Mouse (Mus musculus): ENCODE measurements around the gene Acot11. TPM values are rescaled to one million over a fixed set of nuclear protein-coding genes. Genes with fewer than 3 reads are reported as not detected.
"Not testable (repeated sequence)": the region's sequence is repeated elsewhere in the genome, so short reads cannot be mapped to it uniquely, and the experiment has no call there.

Gene Acot11
- polyA plus RNA-seq, 1 experiment from 2014 or later: 1.9 TPM

- no peak for ATAC-seq (ENCODE audit: insufficient number of reproducible peaks, insufficient read depth, low FRiP score, low TSS enrichment)
- H3K4me3 ChIP-seq: no peak overlapping the region
- H3K9ac ChIP-seq: no peak overlapping the region
- no peak overlapping the region for H3K27ac ChIP-seq
- peaks cover 44% of the 10 kb centered on the region for H3K4me1 ChIP-seq
- no peaks in the 10 kb centered on the region for H3K36me3 ChIP-seq
- no peaks in the 10 kb centered on the region for H3K27me3 ChIP-seq
- H3K4me2 ChIP-seq (replicated peaks): no peak overlapping the region
- WGBS: 63% methylated on average over 9 of the region's 9 CpGs
- no peaks in the 10 kb centered on the region for H3K9me3 ChIP-seq
Measured at GRCm38 (mm10) chr4:106789705-106790104, 15.1 kb downstream of the Acot11 start.

GRCm38 (mm10) chr4:106788627-106789026 lies 16.2 kb downstream of the Acot11 start:
- H3K9me3 ChIP-seq: no peaks in the 10 kb centered on the region
- no peak for ATAC-seq (ENCODE audit: insufficient number of reproducible peaks, insufficient read depth, low FRiP score, low TSS enrichment)
- no peaks in the 10 kb centered on the region for H3K36me3 ChIP-seq
- 79% methylated on average over 11 of the region's 11 CpGs for WGBS
- H3K4me1 ChIP-seq: peaks cover 52% of the 10 kb centered on the region
- H3K4me3 ChIP-seq: no peak overlapping the region
- no peak overlapping the region for H3K9ac ChIP-seq
- H3K27me3 ChIP-seq: no peaks in the 10 kb centered on the region
- no peak overlapping the region for H3K27ac ChIP-seq
- no peak overlapping the region for H3K4me2 ChIP-seq (replicated peaks)

GRCm38 (mm10) chr4:106787830-106788229 lies 17.0 kb downstream of the Acot11 start:
- Histone ChIP-seq H3K27me3 (no peaks in the 10 kb centered on the region), H3K36me3 (no peaks in the 10 kb centered on the region), H3K4me2 (replicated peaks) (no peak overlapping the region), H3K4me3 (no peak overlapping the region), H3K9me3 (no peaks in the 10 kb centered on the region), H3K27ac (peak overlapping the region; percentile 94; the same call in 1 of the 2 replicates), H3K9ac (no peak overlapping the region), H3K4me1 (peaks cover 60% of the 10 kb centered on the region)
- 50% methylated on average over 7 of the region's 7 CpGs for WGBS
- ATAC-seq (ENCODE audit: insufficient number of reproducible peaks, insufficient read depth, low FRiP score, low TSS enrichment): no peak

GRCm38 (mm10) chr4:106785753-106786540 lies 18.9 kb downstream of the Acot11 start:
- Histone ChIP-seq H3K4me3 (no peak overlapping the region), H3K36me3 (no peaks in the 10 kb centered on the region), H3K27me3 (no peaks in the 10 kb centered on the region), H3K9me3 (no peaks in the 10 kb centered on the region), H3K9ac (peak overlapping the region; percentile 44; the same call in 1 of the 2 replicates), H3K27ac (peak overlapping the region; percentile 94), H3K4me1 (peaks cover 63% of the 10 kb centered on the region), H3K4me2 (replicated peaks) (no peak overlapping the region)
- WGBS: 22% methylated on average over 3 of the region's 5 CpGs
- ATAC-seq (ENCODE audit: insufficient number of reproducible peaks, insufficient read depth, low FRiP score, low TSS enrichment): peak; percentile 80

- ATAC-seq (ENCODE audit: insufficient number of reproducible peaks, insufficient read depth, low FRiP score, low TSS enrichment): no peak
- WGBS: 61% methylated on average over 7 of the region's 7 CpGs
Measured at GRCm38 (mm10) chr4:106785345-106785744, 19.5 kb downstream of the Acot11 start.

GRCm38 (mm10) chr4:106784806-106785205 lies 20.0 kb downstream of the Acot11 start:
- peak overlapping the region; percentile 94; the same call in 1 of the 2 replicates for H3K27ac ChIP-seq
- H3K36me3 ChIP-seq: no peaks in the 10 kb centered on the region
- ATAC-seq (ENCODE audit: insufficient number of reproducible peaks, insufficient read depth, low FRiP score, low TSS enrichment): no peak
- no peaks in the 10 kb centered on the region for H3K27me3 ChIP-seq
- no peak overlapping the region for H3K9ac ChIP-seq
- H3K4me1 ChIP-seq: peaks cover 69% of the 10 kb centered on the region
- H3K9me3 ChIP-seq: no peaks in the 10 kb centered on the region
- 91% methylated on average over 7 of the region's 7 CpGs for WGBS
- H3K4me2 ChIP-seq (replicated peaks): no peak overlapping the region
- no peak overlapping the region for H3K4me3 ChIP-seq

More at GRCm38 (mm10) chr4:106785345-106785744, 19.5 kb downstream of the Acot11 start:
- H3K4me1 ChIP-seq: peaks cover 67% of the 10 kb centered on the region
- no peaks in the 10 kb centered on the region for H3K9me3 ChIP-seq
- H3K27me3 ChIP-seq: no peaks in the 10 kb centered on the region
- H3K4me3 ChIP-seq: no peak overlapping the region
- H3K27ac ChIP-seq: peak overlapping the region; percentile 94
- H3K4me2 ChIP-seq (replicated peaks): no peak overlapping the region
- H3K36me3 ChIP-seq: no peaks in the 10 kb centered on the region
- H3K9ac ChIP-seq: no peak overlapping the region

- WGBS: 54% methylated on average over 10 of the region's 10 CpGs
Measured at GRCm38 (mm10) chr4:106783137-106783536, 21.7 kb downstream of the Acot11 start.

GRCm38 (mm10) chr4:106780045-106780444 lies 24.8 kb downstream of the Acot11 start:
- no peak overlapping the region; the same call in 1 of the 2 replicates for H3K27ac ChIP-seq

More at GRCm38 (mm10) chr4:106783137-106783536, 21.7 kb downstream of the Acot11 start:
- Histone ChIP-seq H3K36me3 (no peaks in the 10 kb centered on the region), H3K27ac (peak overlapping the region; percentile 4; the same call in 1 of the 2 replicates), H3K27me3 (no peaks in the 10 kb centered on the region), H3K4me3 (no peak overlapping the region), H3K4me2 (replicated peaks) (no peak overlapping the region), H3K9ac (no peak overlapping the region), H3K4me1 (peaks cover 68% of the 10 kb centered on the region), H3K9me3 (no peaks in the 10 kb centered on the region)
- no peak for ATAC-seq (ENCODE audit: insufficient number of reproducible peaks, insufficient read depth, low FRiP score, low TSS enrichment)

GRCm38 (mm10) chr4:106778116-106778788 lies 26.5 kb downstream of the Acot11 start:
- ATAC-seq (ENCODE audit: insufficient number of reproducible peaks, insufficient read depth, low FRiP score, low TSS enrichment): peak; percentile 82
- H3K36me3 ChIP-seq: no peaks in the 10 kb centered on the region
- H3K9ac ChIP-seq: no peak overlapping the region
- 43% methylated on average over 5 of the region's 5 CpGs for WGBS
- peaks cover 36% of the 10 kb centered on the region for H3K4me1 ChIP-seq
- H3K27ac ChIP-seq: peak overlapping the region; percentile 74
- no peak overlapping the region for H3K4me3 ChIP-seq
- H3K9me3 ChIP-seq: no peaks in the 10 kb centered on the region
- no peaks in the 10 kb centered on the region for H3K27me3 ChIP-seq
- H3K4me2 ChIP-seq (replicated peaks): no peak overlapping the region

More at GRCm38 (mm10) chr4:106780045-106780444, 24.8 kb downstream of the Acot11 start:
- 24% methylated on average over 3 of the region's 3 CpGs for WGBS
- 0 out of 2 replicates have a peak, but pooled peaks have one; percentile 31 for ATAC-seq (ENCODE audit: insufficient number of reproducible peaks, insufficient read depth, low FRiP score, low TSS enrichment)
- Histone ChIP-seq H3K4me3 (no peak overlapping the region), H3K9ac (no peak overlapping the region), H3K36me3 (no peaks in the 10 kb centered on the region), H3K4me1 (peaks cover 50% of the 10 kb centered on the region), H3K9me3 (no peaks in the 10 kb centered on the region), H3K4me2 (replicated peaks) (no peak overlapping the region), H3K27me3 (no peaks in the 10 kb centered on the region)

- Histone ChIP-seq H3K9ac (no peak overlapping the region), H3K4me1 (peaks cover 28% of the 10 kb centered on the region), H3K27me3 (no peaks in the 10 kb centered on the region), H3K36me3 (no peaks in the 10 kb centered on the region), H3K4me2 (replicated peaks) (no peak overlapping the region), H3K4me3 (no peak overlapping the region), H3K9me3 (no peaks in the 10 kb centered on the region), H3K27ac (no peak overlapping the region)
- 39% methylated on average over 3 of the region's 3 CpGs for WGBS
- ATAC-seq (ENCODE audit: insufficient number of reproducible peaks, insufficient read depth, low FRiP score, low TSS enrichment): no peak
Measured at GRCm38 (mm10) chr4:106776998-106777397, 27.8 kb downstream of the Acot11 start.

GRCm38 (mm10) chr4:106775767-106776166 lies 29.0 kb downstream of the Acot11 start:
- not testable (repeated sequence) for H3K9ac ChIP-seq; H3K36me3 ChIP-seq; H3K27me3 ChIP-seq; ATAC-seq (ENCODE audit: insufficient number of reproducible peaks, insufficient read depth, low FRiP score, low TSS enrichment); H3K4me2 ChIP-seq (replicated peaks); H3K27ac ChIP-seq; H3K4me3 ChIP-seq; H3K9me3 ChIP-seq
- WGBS: 90% methylated on average over 6 of the region's 6 CpGs
- peaks cover 26% of the 10 kb centered on the region for H3K4me1 ChIP-seq

- Histone ChIP-seq H3K36me3 (no peaks in the 10 kb centered on the region), H3K9ac (no peak overlapping the region), H3K27ac (no peak overlapping the region), H3K4me3 (no peak overlapping the region), H3K4me2 (replicated peaks) (no peak overlapping the region), H3K27me3 (no peaks in the 10 kb centered on the region), H3K4me1 (peaks cover 7% of the 10 kb centered on the region), H3K9me3 (no peaks in the 10 kb centered on the region)
- no peak for ATAC-seq (ENCODE audit: insufficient number of reproducible peaks, insufficient read depth, low FRiP score, low TSS enrichment)
- WGBS: 81% methylated on average over 1 of the region's 1 CpGs
Measured at GRCm38 (mm10) chr4:106772558-106772957, 32.2 kb downstream of the Acot11 start.

Data from embryonic facial prominence, embryonic 12.5 days (tissue).